Mouse (Mus musculus) ES-E14 (cell line): Measurements from ENCODE around the gene Lrp3.

ENCODE experiments used
- CHD2 ChIP-seq: IDR thresholded peaks from 2 replicates; pipeline ENCODE4 v1.6.1; 2014; ENCODE audit warnings: mild to moderate bottlenecking, low read depth, low read length, inconsistent platforms
- MAFK ChIP-seq: IDR thresholded peaks from 2 replicates; pipeline ENCODE4 v1.6.1; 2014; ENCODE audit warnings: mild to moderate bottlenecking, low read depth, low read length, inconsistent platforms; ENCODE audit not compliant: insufficient read depth
- ZC3H11A ChIP-seq: IDR thresholded peaks from 2 replicates; pipeline ENCODE4 v1.6.1; 2012; ENCODE audit warnings: low read depth, mild to moderate bottlenecking, inconsistent platforms, low read length, borderline replicate concordance
- ZNF384 ChIP-seq: IDR thresholded peaks from 2 replicates; pipeline ENCODE4 v1.6.1; 2012; ENCODE audit warnings: low read depth, low read length, inconsistent platforms

- TF ChIP-seq MAFK (no peak), CHD2 (no peak), ZC3H11A (no peak), ZNF384 (no peak)
Observed at GRCm38 (mm10) chr7:35189699-35190098, 25.6 kb downstream of the Lrp3 start.
